Mouse (Mus musculus): ENCODE measurements around the gene Fzd9. TPM values are rescaled to one million over a fixed set of nuclear protein-coding genes. Genes with fewer than 3 reads are reported as not detected.

The Fzd9 gene
- polyA plus RNA-seq (2015; fragmentation: Nextera tagmentation; extraction: Ambion mirVana): 0.87 and 0.88 TPM in 2 replicates

DNA sequence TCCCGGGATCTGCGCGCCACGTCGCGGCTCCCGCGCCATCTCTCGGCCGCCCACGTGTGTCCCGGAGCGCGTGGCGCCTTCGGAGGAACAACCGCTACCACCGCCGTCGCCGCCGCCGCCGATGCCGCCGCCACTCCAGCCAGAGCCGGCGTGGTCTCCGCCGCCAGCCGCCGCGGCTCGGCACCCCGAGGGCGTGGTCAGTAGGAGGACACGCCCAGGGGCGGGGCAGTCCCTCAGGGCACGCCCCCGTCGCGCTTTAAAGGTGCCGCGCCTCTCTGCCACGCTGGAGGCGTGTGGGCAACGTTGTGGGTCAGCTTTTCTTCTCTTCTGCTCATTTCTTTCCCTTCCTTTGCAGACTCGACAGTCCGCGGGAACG, at the start of gene Fzd9:
Fzd9 (minus strand) TSS at position 152 of the 376 bp plus-strand sequence.
- Histone ChIP-seq H3K9ac (peak within 1 kb of the TSS; percentile 49), H3K4me1 (replicated peaks) (peaks cover 19% of the 10 kb centered on the region), H3K4me2 (replicated peaks) (peak within 1 kb of the TSS; percentile 100), H3K36me3 (0 out of 2 replicates have a peak, but pooled peaks cover 1% of the 10 kb centered on the region), H3K27me3 (replicated peaks) (peaks cover 21% of the 10 kb centered on the region), H3K9me3 (0 out of 2 replicates have a peak, but pooled peaks cover under 1% of the 10 kb centered on the region), H3K27ac (no peak within 1 kb of the TSS), H3K4me3 (replicated peaks) (peak within 1 kb of the TSS; percentile 61)
- ATAC-seq: peak; percentile 97
- under 1% methylated on average over 50 of the region's 51 CpGs for WGBS

GRCm38 (mm10) chr5:135292001-135292400, 41.0 kb upstream of the Fzd9 start:
- Histone ChIP-seq H3K27ac (no peak overlapping the region), H3K4me3 (replicated peaks) (no peak overlapping the region), H3K27me3 (replicated peaks) (no peaks in the 10 kb centered on the region), H3K4me1 (replicated peaks) (no peaks in the 10 kb centered on the region), H3K36me3 (no peaks in the 10 kb centered on the region), H3K9ac (no peak overlapping the region), H3K4me2 (replicated peaks) (no peak overlapping the region), H3K9me3 (no peaks in the 10 kb centered on the region)
- no peak for ATAC-seq
- 77% methylated on average over 2 of the region's 2 CpGs for WGBS

- Histone ChIP-seq H3K4me2 (replicated peaks) (no peak overlapping the region), H3K4me1 (replicated peaks) (no peaks in the 10 kb centered on the region), H3K9ac (no peak overlapping the region), H3K4me3 (replicated peaks) (no peak overlapping the region), H3K27ac (no peak overlapping the region), H3K9me3 (no peaks in the 10 kb centered on the region), H3K27me3 (replicated peaks) (no peaks in the 10 kb centered on the region), H3K36me3 (no peaks in the 10 kb centered on the region)
- ATAC-seq: 0 out of 2 replicates have a peak, but pooled peaks have one; percentile 23
- 64% methylated on average over 4 of the region's 4 CpGs for whole genome bisulfite sequencing
Observed at GRCm38 (mm10) chr5:135291193-135291592, 40.2 kb upstream of the Fzd9 start.

DNA sequence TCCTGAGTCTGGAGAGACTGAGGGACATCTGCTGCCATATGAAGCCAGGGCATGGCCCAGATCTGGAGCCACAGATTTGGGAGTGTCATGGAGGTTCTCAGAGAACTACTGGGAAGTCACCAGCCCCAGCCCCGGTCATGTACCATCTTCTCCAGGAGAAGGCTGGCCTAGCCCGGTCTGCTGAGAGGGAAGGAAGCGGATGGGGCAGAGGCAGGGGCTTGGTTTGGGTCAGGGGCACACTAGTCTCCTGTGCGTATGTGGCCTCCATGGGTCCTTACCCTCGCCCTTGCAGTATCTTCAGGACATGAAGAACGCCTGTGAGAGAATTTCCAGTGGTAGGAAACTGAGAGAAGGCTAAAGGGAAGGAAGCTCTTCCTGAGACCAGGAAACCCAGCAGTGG, 39.7 kb upstream of the Fzd9 start:
- WGBS: 86% methylated on average over 6 of the region's 6 CpGs

DNA sequence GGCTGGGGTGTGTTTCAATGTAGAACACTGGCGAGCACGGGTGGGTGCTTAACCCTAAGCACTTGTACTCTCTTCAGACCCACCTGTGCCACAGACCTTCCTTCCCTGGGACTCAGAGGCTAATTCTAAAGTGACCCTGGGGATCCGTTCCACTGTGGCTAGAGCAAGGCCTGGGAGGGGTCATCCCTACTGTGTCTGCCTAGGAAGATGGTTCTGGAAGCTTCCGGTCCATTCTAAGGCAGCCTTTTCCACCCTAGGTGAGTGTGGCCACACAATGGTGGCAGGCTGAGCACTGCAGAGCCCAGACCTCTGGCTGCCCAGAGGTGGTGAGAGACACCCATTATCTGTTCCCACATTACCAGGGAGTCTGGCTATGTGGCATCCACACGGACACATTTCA, 35.9 kb upstream of the Fzd9 start:
- Histone ChIP-seq H3K9ac (no peak overlapping the region), H3K4me3 (replicated peaks) (no peak overlapping the region), H3K9me3 (no peaks in the 10 kb centered on the region), H3K4me2 (replicated peaks) (no peak overlapping the region), H3K27me3 (replicated peaks) (no peaks in the 10 kb centered on the region), H3K4me1 (replicated peaks) (no peaks in the 10 kb centered on the region), H3K27ac (no peak overlapping the region), H3K36me3 (no peaks in the 10 kb centered on the region)
- no peak for ATAC-seq
- WGBS: 78% methylated on average over 5 of the region's 5 CpGs

More for the DNA sequence above, 39.7 kb upstream of the Fzd9 start:
- Histone ChIP-seq H3K27me3 (replicated peaks) (no peaks in the 10 kb centered on the region), H3K9ac (no peak overlapping the region), H3K36me3 (no peaks in the 10 kb centered on the region), H3K4me3 (replicated peaks) (no peak overlapping the region), H3K9me3 (no peaks in the 10 kb centered on the region), H3K4me2 (replicated peaks) (no peak overlapping the region), H3K27ac (no peak overlapping the region), H3K4me1 (replicated peaks) (no peaks in the 10 kb centered on the region)
- ATAC-seq: no peak

DNA sequence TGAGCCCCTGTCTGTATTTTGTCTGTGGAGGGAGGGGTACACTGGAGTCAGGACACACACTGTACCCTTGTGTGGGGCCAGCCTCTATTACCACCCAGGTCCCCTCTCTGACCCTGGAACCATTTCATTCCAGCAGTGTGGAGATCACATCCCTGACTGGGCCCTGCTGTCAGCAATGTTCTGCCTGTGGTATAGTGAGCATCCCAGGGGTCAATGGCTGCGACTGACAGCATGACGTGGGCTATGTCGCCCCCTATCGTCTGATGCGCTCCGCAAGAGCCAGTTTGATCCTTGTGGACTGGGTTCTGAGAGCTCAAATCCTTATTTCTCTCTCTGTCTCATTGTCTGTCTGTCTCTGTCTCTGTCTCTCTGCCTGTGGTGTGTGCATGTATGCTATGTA, 35.2 kb upstream of the Fzd9 start:
- H3K4me2 ChIP-seq (replicated peaks): no peak overlapping the region
- WGBS: 0% methylated on average over 6 of the region's 6 CpGs
- H3K27me3 ChIP-seq (replicated peaks): no peaks in the 10 kb centered on the region
- no peak overlapping the region for H3K27ac ChIP-seq
- no peak overlapping the region for H3K9ac ChIP-seq
- ATAC-seq: peak; percentile 73
- no peaks in the 10 kb centered on the region for H3K36me3 ChIP-seq
- H3K4me3 ChIP-seq (replicated peaks): no peak overlapping the region
- no peaks in the 10 kb centered on the region for H3K4me1 ChIP-seq (replicated peaks)
- no peaks in the 10 kb centered on the region for H3K9me3 ChIP-seq

GRCm38 (mm10) chr5:135285211-135285610, 34.2 kb upstream of the Fzd9 start:
- H3K27ac ChIP-seq: no peak overlapping the region
- H3K9me3 ChIP-seq: no peaks in the 10 kb centered on the region
- no peak overlapping the region for H3K4me3 ChIP-seq (replicated peaks)
- H3K36me3 ChIP-seq: no peaks in the 10 kb centered on the region
- 81% methylated on average over 3 of the region's 3 CpGs for WGBS
- no peaks in the 10 kb centered on the region for H3K4me1 ChIP-seq (replicated peaks)
- no peaks in the 10 kb centered on the region for H3K27me3 ChIP-seq (replicated peaks)
- no peak overlapping the region for H3K4me2 ChIP-seq (replicated peaks)
- ATAC-seq: no peak
- H3K9ac ChIP-seq: no peak overlapping the region

DNA sequence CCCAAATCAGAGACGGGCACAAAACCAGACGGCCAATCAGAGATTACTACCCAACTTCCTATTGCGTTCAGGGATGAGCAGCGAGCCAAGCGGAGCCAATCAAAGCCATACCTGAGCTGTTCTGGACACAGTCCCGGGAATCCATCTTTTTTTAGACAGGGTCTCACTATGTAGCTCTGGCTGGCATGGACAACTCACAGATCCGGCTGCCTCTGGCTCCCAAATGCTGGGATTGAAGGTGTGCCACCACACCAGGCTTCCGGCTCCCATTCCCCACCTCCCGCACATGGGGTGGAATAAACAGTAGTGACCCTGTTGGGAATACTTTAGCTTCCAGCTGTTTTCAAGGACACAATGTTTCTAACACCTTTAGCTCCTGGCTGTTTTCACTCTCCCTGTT, 29.2 kb upstream of the Fzd9 start:
- Histone ChIP-seq H3K4me2 (replicated peaks) (no peak overlapping the region), H3K4me3 (replicated peaks) (no peak overlapping the region), H3K27ac (no peak overlapping the region), H3K4me1 (replicated peaks) (peaks cover 4% of the 10 kb centered on the region), H3K9ac (no peak overlapping the region), H3K9me3 (no peaks in the 10 kb centered on the region), H3K36me3 (no peaks in the 10 kb centered on the region), H3K27me3 (replicated peaks) (peaks cover 7% of the 10 kb centered on the region; the same call in 1 of the 2 replicates)
- 63% methylated on average over 9 of the region's 9 CpGs for WGBS
- ATAC-seq: no peak

DNA sequence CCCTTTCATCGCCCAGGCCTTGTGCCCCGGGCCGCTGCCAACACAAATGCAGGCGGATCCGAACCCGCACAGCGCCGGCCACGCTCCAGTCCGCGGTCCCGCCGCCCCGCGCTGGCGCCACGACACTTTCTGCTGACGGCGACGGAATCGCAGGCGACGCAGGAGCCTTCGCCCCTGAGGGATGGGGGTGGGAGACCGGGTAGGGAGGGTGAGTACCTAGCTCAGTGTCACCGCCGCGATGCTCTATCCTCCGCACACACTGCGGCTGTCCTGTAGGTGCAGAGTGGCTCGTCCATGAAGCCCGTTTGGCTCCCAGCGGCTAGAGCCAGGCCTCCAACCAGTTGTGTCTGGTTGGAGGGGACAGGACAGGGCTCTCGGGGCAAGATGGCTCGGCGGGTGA, 25.6 kb upstream of the Fzd9 start:
- Histone ChIP-seq H3K27me3 (replicated peaks) (peaks cover 7% of the 10 kb centered on the region; the same call in 1 of the 2 replicates), H3K4me1 (replicated peaks) (peaks cover 4% of the 10 kb centered on the region), H3K4me3 (replicated peaks) (peak overlapping the region; percentile 20; the same call in 1 of the 2 replicates), H3K27ac (no peak overlapping the region), H3K9ac (0 out of 2 replicates have a peak overlapping the region, but pooled peaks have one; percentile 23), H3K36me3 (no peaks in the 10 kb centered on the region), H3K4me2 (replicated peaks) (peak overlapping the region; percentile 55), H3K9me3 (no peaks in the 10 kb centered on the region)
- WGBS: 10% methylated on average over 36 of the region's 36 CpGs
- ATAC-seq: peak; percentile 48

DNA sequence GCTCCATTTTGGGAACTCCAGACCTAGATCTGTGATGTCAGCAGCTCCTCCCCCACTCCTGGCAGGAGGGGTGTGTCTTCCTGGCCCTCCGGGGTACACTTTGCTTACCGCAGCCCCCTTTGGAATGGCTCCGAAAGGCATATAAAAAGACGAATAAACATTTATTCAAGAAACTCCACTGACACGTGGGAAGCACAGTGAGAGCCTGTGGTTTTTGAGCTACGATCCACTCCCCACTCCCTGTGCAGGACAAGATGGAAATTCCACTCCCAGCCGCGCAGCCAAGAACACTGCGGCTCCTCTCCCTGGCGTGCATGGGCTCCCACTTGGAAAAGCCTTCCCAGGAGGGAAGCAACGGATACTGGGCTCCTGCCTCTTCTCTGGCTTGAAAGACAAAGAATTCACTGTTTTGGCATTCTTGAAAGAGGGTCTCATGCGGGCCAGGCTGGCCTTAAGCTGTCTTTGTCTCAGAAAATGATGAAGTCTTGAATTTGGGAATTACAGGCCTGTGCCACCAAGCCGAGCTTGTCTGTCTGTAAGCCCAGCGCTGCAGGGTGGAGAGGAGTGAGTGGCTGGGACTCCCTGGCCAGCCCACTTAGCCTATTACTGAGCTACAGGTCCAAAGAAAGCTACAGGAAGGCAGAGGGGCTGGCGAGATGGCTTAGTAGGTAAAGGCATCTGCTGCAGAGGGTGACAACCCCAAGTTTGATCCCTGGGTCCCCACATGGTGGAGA, 23.8 kb upstream of the Fzd9 start:
- Histone ChIP-seq H3K36me3 (no peaks in the 10 kb centered on the region), H3K4me1 (replicated peaks) (peaks cover 4% of the 10 kb centered on the region), H3K4me2 (replicated peaks) (peak overlapping the region; percentile 12), H3K9ac (no peak overlapping the region), H3K27ac (no peak overlapping the region), H3K4me3 (replicated peaks) (no peak overlapping the region), H3K27me3 (replicated peaks) (peaks cover 7% of the 10 kb centered on the region; the same call in 1 of the 2 replicates), H3K9me3 (no peaks in the 10 kb centered on the region)
- 29% methylated on average over 15 of the region's 15 CpGs for WGBS
- peak; percentile 39; the same call in 1 of the 2 replicates for ATAC-seq

- Histone ChIP-seq H3K27me3 (replicated peaks) (peaks cover 3% of the 10 kb centered on the region; the same call in 1 of the 2 replicates), H3K36me3 (no peaks in the 10 kb centered on the region), H3K9me3 (no peaks in the 10 kb centered on the region), H3K27ac (no peak overlapping the region), H3K4me1 (replicated peaks) (peaks cover 3% of the 10 kb centered on the region), H3K9ac (no peak overlapping the region), H3K4me2 (replicated peaks) (no peak overlapping the region), H3K4me3 (replicated peaks) (no peak overlapping the region)
- ATAC-seq: no peak
- 79% methylated on average over 12 of the region's 12 CpGs for WGBS
Observed at GRCm38 (mm10) chr5:135271563-135272165, 20.6 kb upstream of the Fzd9 start.

DNA sequence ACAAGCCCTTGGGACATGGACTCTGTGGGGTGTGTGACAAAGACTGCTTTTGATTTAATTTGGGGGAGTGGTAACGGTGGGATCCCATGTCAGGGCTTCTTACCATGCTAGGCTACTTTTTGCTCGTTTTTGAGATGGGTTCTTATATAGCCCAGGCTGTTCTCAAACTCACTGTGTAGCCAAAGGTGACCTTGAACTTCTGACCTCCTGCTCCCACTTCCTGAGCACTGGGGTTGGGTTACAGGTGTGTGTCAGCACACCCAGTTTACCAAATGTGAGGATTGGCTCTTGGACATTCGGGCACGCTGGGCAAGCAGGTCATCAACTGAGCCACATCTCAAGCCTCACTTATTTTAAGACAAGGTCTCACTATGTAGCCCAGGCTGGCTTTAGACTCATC, 19.3 kb upstream of the Fzd9 start:
- Histone ChIP-seq H3K9me3 (no peaks in the 10 kb centered on the region), H3K4me3 (replicated peaks) (no peak overlapping the region), H3K9ac (no peak overlapping the region), H3K4me2 (replicated peaks) (no peak overlapping the region), H3K4me1 (replicated peaks) (no peaks in the 10 kb centered on the region), H3K27me3 (replicated peaks) (no peaks in the 10 kb centered on the region), H3K27ac (no peak overlapping the region), H3K36me3 (no peaks in the 10 kb centered on the region)
- ATAC-seq: no peak
- WGBS: 78% methylated on average over 4 of the region's 4 CpGs

All from intestine, embryonic 15.5 days (tissue).